Mouse (Mus musculus): ENCODE measurements at regions not wholly inside any gene's neighbourhood (a gene's known extent, or its start where the extent isn't known, plus 50 kb on each side); places are given as distances from the start of the nearest gene placed in this dataset.

DNA sequence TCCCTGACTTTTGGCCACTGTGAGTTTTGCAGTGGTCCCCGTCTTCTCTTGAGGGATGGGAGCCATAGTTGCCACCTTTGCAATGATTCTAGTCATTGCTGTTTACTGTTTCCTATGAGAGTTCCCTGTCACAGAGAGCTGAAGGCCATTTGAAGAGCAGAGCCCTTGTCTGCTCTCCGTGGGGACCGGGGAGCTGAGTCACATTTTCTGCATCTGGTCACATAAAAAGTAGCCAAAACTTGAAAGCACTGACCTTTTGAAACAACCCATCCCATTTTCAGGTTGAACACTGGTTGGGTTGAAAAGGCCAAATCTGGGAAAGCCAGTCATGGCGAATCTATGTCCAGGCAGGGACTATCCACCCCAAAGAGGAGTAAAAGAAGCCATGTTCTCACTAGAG, 387.9 kb upstream of the Mki67 start:
- no peak for TF ChIP-seq CEBPB (IDR thresholded peaks at IDR 0.05; ENCODE audit: insufficient read depth, poor library complexity, severe bottlenecking)
- TF ChIP-seq MAX (IDR thresholded peaks at IDR 0.05; ENCODE audit: low read depth): no peak
- no peak for TF ChIP-seq E2F4 (IDR thresholded peaks at IDR 0.05; ENCODE audit: insufficient read depth)
- no peak for TF ChIP-seq POLR2A (IDR thresholded peaks at IDR 0.05; ENCODE audit: insufficient read length, low read depth)
- no peak for TF ChIP-seq USF1 (IDR thresholded peaks at IDR 0.05; ENCODE audit: low read depth)

All from myocyte (in vitro differentiated cells).